Comparison of ENCODE assay signal across 8 mouse cellular contexts in genomic region chr4:43493186-43493845, GRCm38 (mm10). TPM values are rescaled to one million over a fixed set of nuclear protein-coding genes. Genes with fewer than 3 reads are reported as not detected.
DNase-seq lines count a peak whose midpoint lies in the region; ATAC-seq and TF ChIP-seq lines count a peak whose summit lies in the region.

No protein-coding gene starts in this region.

- H3K4me2 ChIP-seq in forebrain, embryonic 14.5 days (ENCODE audit: low read length): peak overlapping the region; percentile 69
- H3K4me2 ChIP-seq in neural tube, embryonic 14.5 days (ENCODE audit: low read depth, low read length): peak overlapping the region; percentile 51

- H3K9me3 ChIP-seq in ES-E14 (ENCODE audit: control insufficient read depth, insufficient read depth, low read depth, low read length): no peaks in the 10 kb centered on the region
- no peaks in the 10 kb centered on the region for H3K9me3 ChIP-seq in forebrain, embryonic 14.5 days (replicated peaks; ENCODE audit: control insufficient read depth, low read length)
- H3K9me3 ChIP-seq in neural tube, embryonic 14.5 days (ENCODE audit: control insufficient read depth, low read length): no peaks in the 10 kb centered on the region

- H3K4me3 ChIP-seq in ES-E14 (ENCODE audit: insufficient read depth in 1 of 2, low read depth in 1 of 2, low read length in 2 of 2, poor library complexity in 1 of 2, severe bottlenecking in 1 of 2): peak overlapping the region; percentile 75
- peak overlapping the region; percentile 75 for H3K4me3 ChIP-seq in forebrain, embryonic 14.5 days (ENCODE audit: low read depth, low read length)
- peak overlapping the region; percentile 71 for H3K4me3 ChIP-seq in neural tube, embryonic 14.5 days (ENCODE audit: low read depth, low read length)
- peak overlapping the region; percentile 85 for H3K4me3 ChIP-seq in testis, adult 2 months (ENCODE audit: control insufficient read depth, low read depth, low read length)

- WGBS in forebrain, embryonic 14.5 days: under 1% methylated on average over 47 of the region's 47 CpGs
- under 1% methylated on average over 47 of the region's 47 CpGs for WGBS in neural tube, embryonic 14.5 days

- TF ChIP-seq POLR2A in testis, adult 2 months (IDR thresholded peaks at IDR 0.05; ENCODE audit: control insufficient read depth, low read depth, low read length): peak; percentile 34; the same call in 1 of the 2 replicates

- peak overlapping the region; percentile 88 for H3K9ac ChIP-seq in ES-E14 (ENCODE audit: insufficient read depth, low read depth, low read length, poor library complexity, severe bottlenecking)
- H3K9ac ChIP-seq in forebrain, embryonic 14.5 days (ENCODE audit: low read length): peak overlapping the region; percentile 84
- peak overlapping the region; percentile 86 for H3K9ac ChIP-seq in neural tube, embryonic 14.5 days (replicated peaks; ENCODE audit: low read depth, low read length)

- H3K4me1 ChIP-seq in ES-E14 (ENCODE audit: control insufficient read depth in 2 of 2, insufficient read depth in 2 of 2, low read length in 2 of 2, poor library complexity in 1 of 2): peaks cover 0 to 8% of the 10 kb centered on the region in 2 experiments; a peak in 1 of 4 replicates
- H3K4me1 ChIP-seq in forebrain, embryonic 14.5 days (ENCODE audit: control insufficient read depth, insufficient read depth, low read length): peaks cover 14% of the 10 kb centered on the region; the same call in 1 of the 2 replicates
- H3K4me1 ChIP-seq in neural tube, embryonic 14.5 days (ENCODE audit: control insufficient read depth, insufficient read depth, low read length): peaks cover 10% of the 10 kb centered on the region
- H3K4me1 ChIP-seq in testis, adult 2 months (ENCODE audit: control insufficient read depth, insufficient read depth, low read length): peaks cover 16% of the 10 kb centered on the region

- H3K36me3 ChIP-seq in ES-E14 (ENCODE audit: control insufficient read depth, insufficient read depth, low read length, poor library complexity, severe bottlenecking): peaks cover 18% of the 10 kb centered on the region
- peaks cover 13% of the 10 kb centered on the region for H3K36me3 ChIP-seq in forebrain, embryonic 14.5 days (ENCODE audit: control insufficient read depth, insufficient read depth, low read length)
- H3K36me3 ChIP-seq in neural tube, embryonic 14.5 days (ENCODE audit: control insufficient read depth, insufficient read depth, low read length): no peaks in the 10 kb centered on the region
- H3K36me3 ChIP-seq in testis, adult 2 months (ENCODE audit: control insufficient read depth, insufficient read depth, low read length): no peaks in the 10 kb centered on the region

- no peak for TF ChIP-seq CTCF in testis, adult 2 months (IDR thresholded peaks at IDR 0.05; ENCODE audit: control insufficient read depth, insufficient read depth, insufficient replicate concordance, low read depth, low read length)

- in situ Hi-C loops in ES-E14 (cut with MboI; ENCODE audit: low sequenced_read_pairs in 2 of 2, unreplicated experiment in 2 of 2): no loop called here

- DNase-seq in ES-E14 (ENCODE audit: low read depth, low spot score): peak; percentile 86
- DNase-seq in cerebellum, adult 11 months: peak; percentile 97
- DNase-seq in forebrain, embryonic 14.5 days (ENCODE audit: low spot score): peak; percentile 99
- DNase-seq in heart, postnatal 14 days: peak; percentile 98
- DNase-seq in layer of hippocampus, adult 18-20 months (ENCODE audit: low spot score in 2 of 2): peak; percentile 91 to 98
- peak; percentile 93 to 96 for DNase-seq in lung, adult 18-20 months

- H3K27ac ChIP-seq in ES-E14 (ENCODE audit: insufficient read depth, low read depth, low read length, poor library complexity, severe bottlenecking): no peak overlapping the region
- H3K27ac ChIP-seq in forebrain, embryonic 14.5 days (ENCODE audit: low read depth, low read length): peak overlapping the region; percentile 91
- peak overlapping the region; percentile 86 for H3K27ac ChIP-seq in neural tube, embryonic 14.5 days (ENCODE audit: low read depth, low read length)
- peak overlapping the region; percentile 24 for H3K27ac ChIP-seq in testis, adult 2 months (ENCODE audit: control insufficient read depth, insufficient read depth, low read depth, low read length)

- ATAC-seq in forebrain, embryonic 14.5 days: peak; percentile 93
- ATAC-seq in neural tube, embryonic 14.5 days (ENCODE audit: low read depth): peak; percentile 92

- intact Hi-C loops in heart, postnatal 14 days (cut with DNase I): no loop called here

- H3K27me3 ChIP-seq in forebrain, embryonic 14.5 days (replicated peaks; ENCODE audit: control insufficient read depth, insufficient read depth, low read length): no peaks in the 10 kb centered on the region
- no peaks in the 10 kb centered on the region for H3K27me3 ChIP-seq in neural tube, embryonic 14.5 days (ENCODE audit: control insufficient read depth, insufficient read depth, low read length)
- H3K27me3 ChIP-seq in testis, adult 2 months (ENCODE audit: control insufficient read depth, insufficient read depth, low read length): no peaks in the 10 kb centered on the region

TF ChIP-seq in ES-E14, 5 proteins besides CTCF, POLR2A, EP300 and RAD21:
- TF ChIP-seq MAFK (IDR thresholded peaks at IDR 0.05; ENCODE audit: insufficient read depth, low read depth, low read length): no peak
- TF ChIP-seq ZC3H11A (IDR thresholded peaks at IDR 0.05; ENCODE audit: borderline replicate concordance, low read depth, low read length): no peak
- TF ChIP-seq CHD2 (IDR thresholded peaks at IDR 0.05; ENCODE audit: low read depth, low read length): no peak
- TF ChIP-seq ZNF384 (IDR thresholded peaks at IDR 0.05; ENCODE audit: low read depth, low read length): no peak
- no peak for TF ChIP-seq HCFC1 (IDR thresholded peaks at IDR 0.05; ENCODE audit: borderline replicate concordance, insufficient read depth, low read length)

RNA-seq across cellular contexts. Expression of gene Ccdc107, which starts 0.6 kb away (rescaled TPM):
- total RNA-seq in ES-E14 (2012; rRNA removed): 59.1 and 84.9 TPM in 2 replicates
- 68.7 and 69.1 TPM in 2 replicates for polyA plus RNA-seq in forebrain, embryonic 14.5 days (2014; fragmentation: Nextera tagmentation; extraction: Ambion mirVana)
- total RNA-seq in heart, postnatal 14 days (2021): 10 to 100 TPM; 25.9 to 27.1 TPM
- total RNA-seq in layer of hippocampus, adult 18-20 months (2021): 10 to 100 TPM; 27.7 to 29.3 TPM
- polyA plus RNA-seq in neural tube, embryonic 14.5 days (2014; fragmentation: Nextera tagmentation; extraction: Ambion mirVana): 81.4 and 87.2 TPM in 2 replicates
- polyA plus RNA-seq in testis, adult 2 months (2012; rRNA removed): 33.5 and 46.6 TPM in 2 replicates

RNA-seq across cellular contexts. Expression of gene Arhgef39, which starts 6.2 kb away (rescaled TPM):
- total RNA-seq in ES-E14 (2012; rRNA removed): 32.1 and 44.0 TPM in 2 replicates
- polyA plus RNA-seq in forebrain, embryonic 14.5 days (2014; fragmentation: Nextera tagmentation; extraction: Ambion mirVana): 14.0 and 15.9 TPM in 2 replicates
- total RNA-seq in heart, postnatal 14 days (2021): 1 to 10 TPM; 1.6 to 2.8 TPM
- total RNA-seq in layer of hippocampus, adult 18-20 months (2021): not detected
- 3.6 and 6.2 TPM in 2 replicates for polyA plus RNA-seq in neural tube, embryonic 14.5 days (2014; fragmentation: Nextera tagmentation; extraction: Ambion mirVana)
- polyA plus RNA-seq in testis, adult 2 months (2012; rRNA removed): 26.6 and 27.3 TPM in 2 replicates

RNA-seq across cellular contexts. Expression of gene Sit1, which starts 9.8 kb away (rescaled TPM):
- 0.31 TPM in 1 of 2 replicates, not detected in the other for total RNA-seq in ES-E14 (2012; rRNA removed)
- polyA plus RNA-seq in forebrain, embryonic 14.5 days (2014; fragmentation: Nextera tagmentation; extraction: Ambion mirVana): not detected in 2 replicates
- 1 to 10 TPM in 1 of 2 experiments, not detected in 1; 1.4 TPM for total RNA-seq in heart, postnatal 14 days (2021)
- not detected for total RNA-seq in layer of hippocampus, adult 18-20 months (2021)
- not detected in 2 replicates for polyA plus RNA-seq in neural tube, embryonic 14.5 days (2014; fragmentation: Nextera tagmentation; extraction: Ambion mirVana)
- polyA plus RNA-seq in testis, adult 2 months (2012; rRNA removed): not detected in 2 replicates

RNA-seq across cellular contexts. Expression of gene Car9, which starts 13.4 kb away (rescaled TPM):
- total RNA-seq in ES-E14 (2012; rRNA removed): 0.21 and 0.71 TPM in 2 replicates
- polyA plus RNA-seq in forebrain, embryonic 14.5 days (2014; fragmentation: Nextera tagmentation; extraction: Ambion mirVana): 0.22 TPM in 1 of 2 replicates, not detected in the other
- total RNA-seq in heart, postnatal 14 days (2021): under 1 TPM; 0.17 TPM
- total RNA-seq in layer of hippocampus, adult 18-20 months (2021): not detected
- not detected in 2 replicates for polyA plus RNA-seq in neural tube, embryonic 14.5 days (2014; fragmentation: Nextera tagmentation; extraction: Ambion mirVana)
- polyA plus RNA-seq in testis, adult 2 months (2012; rRNA removed): 0.07 and 0.38 TPM in 2 replicates

RNA-seq across cellular contexts. Expression of gene Tpm2, which starts 30.2 kb away (rescaled TPM):
- total RNA-seq in ES-E14 (2012; rRNA removed): 76.7 and 143 TPM in 2 replicates
- 10.7 and 13.4 TPM in 2 replicates for polyA plus RNA-seq in forebrain, embryonic 14.5 days (2014; fragmentation: Nextera tagmentation; extraction: Ambion mirVana)
- total RNA-seq in heart, postnatal 14 days (2021): 10 to 100 TPM; 34.2 to 38.5 TPM
- 1 to 10 TPM; 4.2 to 4.8 TPM for total RNA-seq in layer of hippocampus, adult 18-20 months (2021)
- polyA plus RNA-seq in neural tube, embryonic 14.5 days (2014; fragmentation: Nextera tagmentation; extraction: Ambion mirVana): 7.2 and 13.3 TPM in 2 replicates
- 6.0 and 22.9 TPM in 2 replicates for polyA plus RNA-seq in testis, adult 2 months (2012; rRNA removed)
